Mouse (Mus musculus): ENCODE data around the gene Auts2.

DNA sequence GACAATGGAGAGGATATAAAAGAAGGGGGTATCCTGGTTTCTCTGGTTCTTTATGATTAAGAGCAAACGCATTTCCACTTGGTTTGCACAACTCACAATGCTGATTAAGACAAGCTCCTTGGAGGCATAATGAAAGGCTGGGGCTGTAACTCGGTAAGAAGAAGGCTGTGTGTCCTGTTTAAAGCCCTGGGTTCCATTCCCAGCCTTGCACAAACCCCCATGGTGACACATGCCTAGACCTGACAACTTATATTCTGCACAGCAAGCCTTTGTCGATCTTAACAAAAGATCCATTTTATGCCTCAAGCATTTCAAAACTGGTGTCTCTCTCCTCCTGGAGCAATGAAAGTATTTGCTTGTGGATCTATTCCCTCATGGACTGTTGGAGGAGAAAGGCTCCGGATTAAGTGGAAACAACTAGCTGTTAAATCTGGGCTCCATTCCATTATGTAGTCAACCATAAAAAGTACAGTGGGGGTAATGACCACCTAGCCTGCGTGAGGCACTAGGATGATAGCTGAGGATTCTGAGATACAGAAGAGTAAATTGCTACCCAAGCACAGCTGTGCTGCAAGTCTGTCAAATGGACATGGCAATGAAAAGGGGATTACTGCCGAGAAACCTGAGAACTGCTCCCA, 218.8 kb downstream of the Auts2 start:
- TF ChIP-seq POLR2A (IDR thresholded peaks at IDR 0.05; ENCODE audit: low read depth, low read length): no peak
- TF ChIP-seq CTCF (IDR thresholded peaks at IDR 0.05; ENCODE audit: extremely low read depth, insufficient read length, insufficient replicate concordance, low read depth, low read length): no peak

Data from small intestine, adult 2 months (tissue).